Mouse (Mus musculus) adrenal gland, adult 8-10 months (tissue): Measurements from ENCODE around the gene Mroh8. TPM values are rescaled to one million over a fixed set of nuclear protein-coding genes. Genes with fewer than 3 reads are reported as not detected.
"Not testable (repeated sequence)": the region's sequence is repeated elsewhere in the genome, so short reads cannot be mapped to it uniquely, and the experiment has no call there.

Source experiments
- DNase-seq: peaks from one replicate; pipeline ENCODE4 v3.0.0; 2022
- total RNA-seq, 4 experiments: library from RNA; stranded (reverse); gene quantifications; 2 replicates each; pipeline ENCODE4 v1.2.4; 2022

Mroh8 gene
- total RNA-seq, 4 experiments from 2014 or later, result 0.17 to 0.89 (median 0.31) TPM

GRCm38 (mm10) chr2:157187223-157187622 is 92.1 kb downstream of the Mroh8 start:
- no peak for DNase-seq

GRCm38 (mm10) chr2:157186504-157186903 is 92.8 kb downstream of the Mroh8 start:
- no peak for DNase-seq

DNA sequence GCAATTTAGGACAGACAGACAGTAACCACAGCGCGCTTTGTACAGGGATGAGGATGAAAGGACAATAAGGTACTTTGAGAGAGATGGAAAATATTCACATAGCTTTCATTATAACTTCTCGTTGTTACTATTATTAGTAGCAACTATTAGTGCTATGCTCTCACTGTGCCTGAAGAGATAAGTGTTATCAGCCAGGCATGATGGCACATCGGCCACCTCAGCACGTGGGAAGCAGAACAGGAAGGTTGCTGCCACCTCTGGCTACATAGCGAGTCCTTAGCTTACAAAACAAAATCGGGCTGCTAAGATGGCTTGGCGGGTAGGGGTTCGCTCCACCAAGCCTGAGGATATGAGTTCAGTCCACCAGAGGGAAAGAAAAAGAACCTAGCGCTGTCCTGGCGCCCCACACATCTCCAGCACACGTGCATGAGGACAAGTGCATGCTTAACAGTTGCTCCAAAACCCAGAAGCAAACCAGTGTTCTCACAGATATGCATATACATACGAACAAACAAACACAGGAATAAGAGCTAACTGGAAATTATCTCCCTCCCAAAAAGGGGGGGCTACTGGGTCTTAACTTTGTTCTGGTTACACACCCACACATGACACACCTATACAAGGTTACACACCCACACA is 94.2 kb downstream of the Mroh8 start:
- DNase-seq, result no peak

GRCm38 (mm10) chr2:157178167-157178566 is 101.2 kb downstream of the Mroh8 start:
- no peak for DNase-seq

GRCm38 (mm10) chr2:157176248-157176647 is 103.1 kb downstream of the Mroh8 start:
- no peak for DNase-seq

DNA sequence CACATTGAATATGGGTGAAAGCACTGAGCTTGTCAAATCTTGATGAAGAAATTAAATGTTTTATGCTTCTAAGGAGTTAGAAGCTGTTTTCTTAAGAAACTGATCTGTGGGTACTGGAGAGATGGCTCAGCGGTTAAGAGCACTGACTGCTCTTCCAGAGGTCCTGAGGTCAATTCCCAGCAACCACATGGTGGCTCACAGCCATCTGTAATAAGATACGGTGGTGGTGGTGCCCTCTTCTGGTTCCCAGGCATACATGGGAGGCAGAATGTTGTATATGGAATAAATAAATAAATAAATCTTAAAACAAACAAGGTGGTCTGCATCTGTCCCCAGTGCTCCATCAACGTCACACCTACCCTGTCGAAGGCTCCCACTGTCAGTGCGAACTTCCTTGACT is 104.9 kb downstream of the Mroh8 start:
- no peak for DNase-seq

DNA sequence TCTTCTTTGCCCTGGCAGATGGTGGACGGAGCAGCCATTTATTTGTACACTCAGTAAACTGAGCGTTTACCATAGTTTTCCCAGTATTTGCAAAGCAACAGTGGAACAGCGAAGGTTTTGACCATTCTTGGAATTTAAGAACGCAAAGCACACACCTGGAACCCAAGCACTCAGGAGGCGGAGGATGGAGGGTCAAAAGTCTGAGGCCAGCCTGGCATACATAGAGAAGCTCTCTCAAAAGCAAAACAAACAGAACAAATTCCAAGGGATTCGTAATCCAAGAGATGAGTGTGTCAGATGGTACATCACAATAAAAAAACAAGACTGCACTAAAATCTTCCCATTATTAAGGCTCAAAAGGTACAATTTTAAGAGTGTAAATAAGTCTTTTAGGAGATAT is 105.8 kb downstream of the Mroh8 start:
- no peak for DNase-seq

- DNase-seq, result no peak
Observed at GRCm38 (mm10) chr2:157172984-157173383, 106.4 kb downstream of the Mroh8 start.

- no peak for DNase-seq
Observed at GRCm38 (mm10) chr2:157170626-157171025, 108.7 kb downstream of the Mroh8 start.

- DNase-seq, result no peak
Observed at GRCm38 (mm10) chr2:157170166-157170565, 109.2 kb downstream of the Mroh8 start.

DNA sequence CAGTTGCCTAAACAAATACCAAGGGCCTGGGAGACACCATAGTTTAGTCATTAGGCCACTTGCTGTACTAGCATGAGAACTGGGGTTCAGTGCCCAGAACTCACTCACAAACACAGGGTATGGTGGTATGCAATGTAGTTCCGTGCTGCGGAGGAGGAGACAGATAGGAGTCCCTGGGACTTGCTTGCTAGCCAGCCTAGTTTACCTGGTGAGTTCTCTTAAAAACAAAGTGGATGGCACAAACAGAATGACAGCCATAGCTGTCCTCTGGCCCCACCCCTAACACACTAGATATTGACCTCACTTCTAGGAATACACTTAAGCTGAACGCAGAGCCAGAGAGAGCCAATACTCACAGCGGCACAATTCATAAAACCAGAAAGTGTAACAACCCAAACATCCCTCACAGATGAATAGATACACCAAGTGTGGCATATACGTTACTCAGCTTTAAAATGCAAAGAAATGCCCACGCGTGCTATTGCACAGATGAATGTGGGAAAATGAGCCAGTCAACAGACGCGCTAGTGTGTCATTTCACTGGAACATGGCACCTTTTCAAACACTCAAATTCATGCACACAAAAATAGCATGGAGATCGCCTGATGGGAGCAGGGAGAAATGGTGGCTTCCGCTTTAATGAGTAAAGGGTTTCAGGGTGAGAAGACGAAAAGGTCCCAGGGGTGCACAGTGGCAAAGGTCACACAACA is 112.8 kb downstream of the Mroh8 start:
- no peak for DNase-seq

GRCm38 (mm10) chr2:157165312-157166224 is 113.8 kb downstream of the Mroh8 start:
- DNase-seq, result not testable (repeated sequence)

DNA sequence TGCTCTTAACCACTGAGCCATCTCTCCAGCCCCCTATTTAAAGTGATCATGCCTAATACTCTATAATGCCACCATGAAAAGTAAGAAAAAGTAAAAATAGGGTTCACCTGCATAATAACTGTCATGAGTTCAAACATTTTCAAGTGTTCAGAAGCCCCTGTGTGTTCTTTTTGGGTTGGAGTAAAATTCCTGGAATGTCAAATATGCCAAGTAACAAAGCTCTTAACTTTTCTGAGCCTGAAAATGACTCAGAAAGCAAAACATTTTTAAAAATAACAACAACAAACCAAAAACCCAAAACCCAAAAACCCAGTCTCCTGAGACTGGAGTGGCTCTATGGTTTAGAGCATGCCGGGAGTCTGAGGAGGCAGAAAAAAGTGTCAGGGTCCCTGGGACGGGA is 115.2 kb downstream of the Mroh8 start:
- no peak for DNase-seq

Other genes starting within 250 kb of the Mroh8 start
- 10 to 100 TPM; 38.6 to 50.0 (median 46.5) TPM for gene Soga1, start 200.3 kb downstream of the Mroh8 start, total RNA-seq
- gene Tldc2, start 192.5 kb downstream of the Mroh8 start, total RNA-seq, result not detected
- gene Samhd1, start 144.3 kb downstream of the Mroh8 start, total RNA-seq, result 10 to 100 TPM; 22.4 to 38.9 (median 31.0) TPM
- 1 to 10 TPM; 3.6 to 6.1 (median 5.2) TPM for gene Rbl1, start 75.0 kb downstream of the Mroh8 start, total RNA-seq
- 100 to 1,000 TPM; 315 to 330 (median 326) TPM for gene Rpn2, start 532 bp downstream of the Mroh8 start, total RNA-seq
- not detected for gene Ghrh, start 68.0 kb upstream of the Mroh8 start, total RNA-seq
- 10 to 100 TPM; 36.3 to 40.3 (median 36.5) TPM for gene Manbal, start 88.0 kb upstream of the Mroh8 start, total RNA-seq
- gene Src, start 138.9 kb upstream of the Mroh8 start, total RNA-seq, result 10 to 100 TPM; 18.3 to 32.9 (median 24.8) TPM